In genomic region chr9:121337216-121337937, GRCm38 (mm10) we compare ENCODE assay signal across 8 mouse cellular contexts. TPM values are rescaled to one million over a fixed set of nuclear protein-coding genes. Genes with fewer than 3 reads are reported as not detected.
DNase-seq lines count a peak whose midpoint lies in the region; ATAC-seq and TF ChIP-seq lines count a peak whose summit lies in the region.

No protein-coding gene starts in this region.

- H3K27me3 ChIP-seq in embryonic facial prominence, embryonic 10.5 days (replicated peaks; ENCODE audit: low read depth, poor library complexity, severe bottlenecking): no peaks in the 10 kb centered on the region
- H3K27me3 ChIP-seq in heart, postnatal 0 days (ENCODE audit: control insufficient read depth, insufficient read depth, low read length): no peaks in the 10 kb centered on the region
- no peaks in the 10 kb centered on the region for H3K27me3 ChIP-seq in lung, embryonic 16.5 days (ENCODE audit: control insufficient read depth, insufficient read depth, low read depth, low read length)
- H3K27me3 ChIP-seq in stomach, postnatal 0 days (ENCODE audit: control insufficient read depth, insufficient read depth, low read length): no peaks in the 10 kb centered on the region

- TF ChIP-seq CTCF in heart, postnatal 0 days (IDR thresholded peaks at IDR 0.05; ENCODE audit: low read depth): no peak
- no peak for TF ChIP-seq CTCF in stomach, postnatal 0 days (IDR thresholded peaks at IDR 0.05; ENCODE audit: low read depth)

- H3K9me3 ChIP-seq in ES-E14 (ENCODE audit: control insufficient read depth, insufficient read depth, low read depth, low read length): no peaks in the 10 kb centered on the region
- H3K9me3 ChIP-seq in embryonic facial prominence, embryonic 10.5 days: no peaks in the 10 kb centered on the region
- H3K9me3 ChIP-seq in heart, postnatal 0 days (replicated peaks; ENCODE audit: control insufficient read depth, low read length): no peaks in the 10 kb centered on the region
- H3K9me3 ChIP-seq in lung, embryonic 16.5 days (ENCODE audit: control insufficient read depth, low read length): no peaks in the 10 kb centered on the region
- H3K9me3 ChIP-seq in stomach, postnatal 0 days (ENCODE audit: control insufficient read depth, low read length): no peaks in the 10 kb centered on the region

- H3K4me2 ChIP-seq in heart, postnatal 0 days (ENCODE audit: low read depth, low read length): no peak overlapping the region
- no peak overlapping the region for H3K4me2 ChIP-seq in lung, embryonic 16.5 days (ENCODE audit: low read depth, low read length)
- H3K4me2 ChIP-seq in stomach, postnatal 0 days (replicated peaks; ENCODE audit: low read depth): no peak overlapping the region

- H3K36me3 ChIP-seq in ES-E14 (ENCODE audit: control insufficient read depth, insufficient read depth, low read length, poor library complexity, severe bottlenecking): no peaks in the 10 kb centered on the region
- H3K36me3 ChIP-seq in embryonic facial prominence, embryonic 10.5 days (replicated peaks): no peaks in the 10 kb centered on the region
- H3K36me3 ChIP-seq in heart, postnatal 0 days (replicated peaks; ENCODE audit: control insufficient read depth, insufficient read depth, low read length): no peaks in the 10 kb centered on the region
- no peaks in the 10 kb centered on the region for H3K36me3 ChIP-seq in lung, embryonic 16.5 days (ENCODE audit: control insufficient read depth, insufficient read depth, low read length)
- H3K36me3 ChIP-seq in stomach, postnatal 0 days (ENCODE audit: control insufficient read depth, insufficient read depth, low read length): no peaks in the 10 kb centered on the region

- no peak overlapping the region for H3K9ac ChIP-seq in ES-E14 (ENCODE audit: insufficient read depth, low read depth, low read length, poor library complexity, severe bottlenecking)
- no peak overlapping the region for H3K9ac ChIP-seq in heart, postnatal 0 days (replicated peaks; ENCODE audit: low read depth, low read length)
- no peak overlapping the region for H3K9ac ChIP-seq in lung, embryonic 16.5 days (ENCODE audit: low read length)
- no peak overlapping the region for H3K9ac ChIP-seq in stomach, postnatal 0 days (ENCODE audit: low read length)

- TF ChIP-seq EP300 in heart, postnatal 0 days (IDR thresholded peaks at IDR 0.05; ENCODE audit: low read depth): no peak
- no peak for TF ChIP-seq EP300 in stomach, postnatal 0 days (optimal IDR thresholded peaks at IDR 0.05)

- DNase-seq in ES-E14 (ENCODE audit: low read depth, low spot score): peak; percentile 79
- DNase-seq in embryonic facial prominence, embryonic 10.5 days (ENCODE audit: low spot score): peak; percentile 42
- peak; percentile 80 for DNase-seq in heart, postnatal 0 days (ENCODE audit: low spot score)
- peak; percentile 62 for DNase-seq in stomach, postnatal 0 days (ENCODE audit: low spot score)
- DNase-seq in right cerebral cortex, postnatal 4 days: no peak
- no peak for DNase-seq in thymus, postnatal 25 days
- DNase-seq in frontal cortex, postnatal 10 days (ENCODE audit: low spot score in 2 of 2): no peak

- ATAC-seq in heart, postnatal 0 days (ENCODE audit: insufficient read depth, low read depth): peak; percentile 52
- ATAC-seq in lung, embryonic 16.5 days (ENCODE audit: low read depth): peak; percentile 76
- ATAC-seq in stomach, postnatal 0 days (ENCODE audit: low FRiP score, low TSS enrichment): peak; percentile 69

- no peak overlapping the region for H3K4me3 ChIP-seq in ES-E14 (ENCODE audit: insufficient read depth in 1 of 2, low read depth in 1 of 2, low read length in 2 of 2, poor library complexity in 1 of 2, severe bottlenecking in 1 of 2)
- no peak overlapping the region for H3K4me3 ChIP-seq in embryonic facial prominence, embryonic 10.5 days
- H3K4me3 ChIP-seq in heart, postnatal 0 days (ENCODE audit: low read depth, low read length): no peak overlapping the region
- no peak overlapping the region for H3K4me3 ChIP-seq in lung, embryonic 16.5 days (ENCODE audit: low read length)
- H3K4me3 ChIP-seq in stomach, postnatal 0 days (ENCODE audit: low read depth, low read length): no peak overlapping the region

- peaks cover 6 to 29% of the 10 kb centered on the region in 2 experiments; a peak in 3 of 4 replicates for H3K4me1 ChIP-seq in ES-E14 (ENCODE audit: control insufficient read depth in 2 of 2, insufficient read depth in 2 of 2, low read length in 2 of 2, poor library complexity in 1 of 2)
- peaks cover 73% of the 10 kb centered on the region for H3K4me1 ChIP-seq in embryonic facial prominence, embryonic 10.5 days
- H3K4me1 ChIP-seq in heart, postnatal 0 days (ENCODE audit: control insufficient read depth, insufficient read depth): peaks cover 66% of the 10 kb centered on the region
- H3K4me1 ChIP-seq in lung, embryonic 16.5 days (replicated peaks; ENCODE audit: control insufficient read depth, insufficient read depth, low read length): peaks cover 37% of the 10 kb centered on the region
- peaks cover 9% of the 10 kb centered on the region for H3K4me1 ChIP-seq in stomach, postnatal 0 days (replicated peaks; ENCODE audit: control insufficient read depth, insufficient read depth)

- in situ Hi-C loops in ES-E14 (cut with MboI; ENCODE audit: low sequenced_read_pairs in 2 of 2, unreplicated experiment in 2 of 2): no loop called here

- 53% methylated on average over 9 of the region's 9 CpGs for WGBS in embryonic facial prominence, embryonic 10.5 days
- 48% methylated on average over 9 of the region's 9 CpGs for WGBS in heart, postnatal 0 days
- WGBS in lung, embryonic 16.5 days: 40% methylated on average over 9 of the region's 9 CpGs
- WGBS in stomach, postnatal 0 days: 50% methylated on average over 9 of the region's 9 CpGs

- H3K27ac ChIP-seq in ES-E14 (ENCODE audit: insufficient read depth, low read depth, low read length, poor library complexity, severe bottlenecking): peak overlapping the region; percentile 96
- H3K27ac ChIP-seq in embryonic facial prominence, embryonic 10.5 days (replicated peaks): peak overlapping the region; percentile 68
- H3K27ac ChIP-seq in heart, postnatal 0 days (ENCODE audit: low read depth): peak overlapping the region; percentile 73
- peak overlapping the region; percentile 92 for H3K27ac ChIP-seq in lung, embryonic 16.5 days (ENCODE audit: low read length)
- H3K27ac ChIP-seq in stomach, postnatal 0 days (replicated peaks): peak overlapping the region; percentile 75

TF ChIP-seq in ES-E14, 5 proteins besides CTCF, POLR2A, EP300 and RAD21:
- TF ChIP-seq ZNF384 (IDR thresholded peaks at IDR 0.05; ENCODE audit: low read depth, low read length) (no peak), MAFK (IDR thresholded peaks at IDR 0.05; ENCODE audit: insufficient read depth, low read depth, low read length) (no peak), CHD2 (IDR thresholded peaks at IDR 0.05; ENCODE audit: low read depth, low read length) (no peak), HCFC1 (IDR thresholded peaks at IDR 0.05; ENCODE audit: borderline replicate concordance, insufficient read depth, low read length) (no peak), ZC3H11A (IDR thresholded peaks at IDR 0.05; ENCODE audit: borderline replicate concordance, low read depth, low read length) (no peak)

RNA-seq across cellular contexts. Expression of gene Trak1, which starts 40.1 kb away (rescaled TPM):
- 18.9 and 42.6 TPM in 2 replicates for total RNA-seq in ES-E14 (2012; rRNA removed)
- polyA plus RNA-seq in embryonic facial prominence, embryonic 10.5 days (2016; fragmentation: Nextera tagmentation; extraction: Ambion mirVana): 14.1 and 14.7 TPM in 2 replicates
- total RNA-seq in heart, postnatal 0 days (2014; rRNA removed; ENCODE audit: low replicate concordance): 113 and 120 TPM in 2 replicates
- 53.5 and 59.3 TPM in 2 replicates for polyA plus RNA-seq in heart, postnatal 0 days (2015; fragmentation: Nextera tagmentation; extraction: Ambion mirVana)
- polyA plus RNA-seq in lung, embryonic 16.5 days (2015; fragmentation: Nextera tagmentation; extraction: Ambion mirVana): 27.1 and 29.2 TPM in 2 replicates
- 24.0 and 27.7 TPM in 2 replicates for polyA plus RNA-seq in stomach, postnatal 0 days (2015; fragmentation: Nextera tagmentation; extraction: Ambion mirVana)

Comparison
In these comparisons a context has a peak if more than half of its experiments do, and no peak if none do; other contexts are left out.
1. DNase-seq: peak in ES-E14 (single experiment), embryonic facial prominence, embryonic 10.5 days (single experiment), heart, postnatal 0 days (single experiment) and stomach, postnatal 0 days (single experiment); none in right cerebral cortex, postnatal 4 days (single experiment), thymus, postnatal 25 days (single experiment) and frontal cortex, postnatal 10 days (0 of 2).
2. Peak in every context shown above with its lines, with median percentiles within 50 percentile points of each other: H3K27ac ChIP-seq and ATAC-seq.